Mouse (Mus musculus) monocyte, adult 5-6 weeks (primary cell): ENCODE data around the gene Gm28230. TPM values are rescaled to one million over a fixed set of nuclear protein-coding genes. Genes with fewer than 3 reads are reported as not detected.

Source experiments
- ATAC-seq: fragments of 153-309, 156-312 bp; replicated peaks from 2 replicates; pipeline ENCODE4 v1.8.0; 2017; ENCODE audit warnings: mild to moderate bottlenecking; ENCODE audit not compliant: low TSS enrichment, insufficient number of reproducible peaks, severe bottlenecking, poor library complexity, low FRiP score
- total RNA-seq: library from RNA; stranded (forward); fragments of 200-1000, 200-491, 200-594 nt; gene quantifications from 3 replicates; pipeline ENCODE4 v1.2.3, GENCODE M21; 2017

Gm28230 gene
- total RNA-seq, 1 experiment from 2014 or later, result not detected

DNA sequence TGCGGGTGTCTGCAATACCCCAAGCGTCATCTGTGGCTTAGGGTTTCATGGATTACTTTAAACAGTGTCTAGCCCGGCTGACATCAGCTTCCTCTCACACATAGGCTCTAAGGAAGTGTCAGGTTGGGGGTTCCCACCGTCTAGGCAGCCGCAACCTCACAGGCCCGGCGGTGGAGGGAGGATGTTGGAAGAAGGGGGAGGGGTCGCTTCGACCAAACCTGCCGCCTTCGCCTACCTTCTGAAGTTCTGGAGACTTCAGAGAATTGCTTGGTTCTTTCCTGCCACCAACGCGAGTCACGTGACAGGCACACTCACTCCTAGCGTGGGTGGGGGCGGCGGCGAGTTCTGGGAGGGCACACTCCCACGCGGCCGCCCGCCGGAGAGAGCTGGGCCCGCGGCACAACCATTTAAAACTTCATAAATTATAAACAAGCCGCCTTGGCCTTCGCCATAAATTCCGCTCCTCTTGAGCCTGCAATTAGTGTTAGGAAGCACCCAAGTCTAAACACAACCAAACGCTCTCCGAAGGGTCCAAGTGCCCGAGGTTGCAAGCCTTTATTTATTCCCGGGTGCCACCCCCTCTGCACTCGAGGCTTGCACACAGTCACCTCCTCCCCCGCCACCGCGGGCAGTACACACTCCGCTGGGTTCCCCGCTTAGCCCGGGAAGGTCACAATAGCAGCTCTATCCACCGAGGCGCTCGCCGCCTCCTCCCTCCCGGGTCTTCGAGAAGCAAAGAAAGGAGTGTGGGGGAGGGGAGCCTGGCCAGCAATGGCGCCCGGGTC lies 23.0 kb downstream of the Gm28230 start:
- no peak for ATAC-seq

DNA sequence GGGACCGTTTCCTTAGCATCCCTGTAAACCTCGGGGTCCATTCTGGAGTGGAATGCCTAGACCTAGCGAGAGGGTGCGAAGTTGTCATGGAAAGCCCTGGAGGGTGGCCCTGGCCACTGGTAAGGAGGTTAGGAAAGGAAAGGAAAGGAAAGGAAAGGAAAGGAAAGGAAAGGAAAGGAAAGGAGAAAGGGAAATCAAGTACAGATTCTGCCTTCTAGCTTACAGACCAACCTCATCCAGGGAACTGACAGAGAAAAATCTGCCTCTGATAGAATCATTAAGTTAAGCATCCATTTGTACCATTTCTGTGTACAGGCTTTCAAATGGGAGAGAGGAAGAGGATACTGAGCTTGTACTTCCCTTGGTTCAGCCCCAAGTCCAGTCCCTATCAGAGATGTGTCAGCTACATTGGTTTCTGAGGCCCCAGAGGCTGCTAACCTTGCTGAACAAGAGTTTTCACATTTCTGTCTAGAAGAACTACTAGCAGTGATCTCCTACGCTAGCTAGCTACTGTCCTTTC lies 24.3 kb downstream of the Gm28230 start:
- no peak for ATAC-seq

DNA sequence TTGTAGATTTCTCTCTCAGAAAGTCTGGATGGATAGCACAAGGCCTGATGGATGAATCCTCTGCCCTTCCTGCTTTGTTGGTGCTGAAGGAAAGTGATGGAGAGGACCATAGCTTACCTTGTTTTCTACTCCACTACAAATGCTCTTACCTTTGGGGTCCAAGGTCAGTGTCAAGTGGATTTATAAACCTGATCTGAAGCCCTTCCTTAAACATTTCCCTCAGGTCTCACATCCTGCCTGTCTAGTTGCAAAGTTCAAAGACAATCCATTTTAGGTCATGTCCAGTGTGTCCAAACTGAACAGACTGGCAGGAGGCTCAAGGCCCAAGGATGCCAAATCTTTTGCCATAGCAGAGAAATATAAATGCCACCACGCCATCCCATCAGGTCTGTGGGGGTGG lies 25.3 kb downstream of the Gm28230 start:
- ATAC-seq, result no peak

DNA sequence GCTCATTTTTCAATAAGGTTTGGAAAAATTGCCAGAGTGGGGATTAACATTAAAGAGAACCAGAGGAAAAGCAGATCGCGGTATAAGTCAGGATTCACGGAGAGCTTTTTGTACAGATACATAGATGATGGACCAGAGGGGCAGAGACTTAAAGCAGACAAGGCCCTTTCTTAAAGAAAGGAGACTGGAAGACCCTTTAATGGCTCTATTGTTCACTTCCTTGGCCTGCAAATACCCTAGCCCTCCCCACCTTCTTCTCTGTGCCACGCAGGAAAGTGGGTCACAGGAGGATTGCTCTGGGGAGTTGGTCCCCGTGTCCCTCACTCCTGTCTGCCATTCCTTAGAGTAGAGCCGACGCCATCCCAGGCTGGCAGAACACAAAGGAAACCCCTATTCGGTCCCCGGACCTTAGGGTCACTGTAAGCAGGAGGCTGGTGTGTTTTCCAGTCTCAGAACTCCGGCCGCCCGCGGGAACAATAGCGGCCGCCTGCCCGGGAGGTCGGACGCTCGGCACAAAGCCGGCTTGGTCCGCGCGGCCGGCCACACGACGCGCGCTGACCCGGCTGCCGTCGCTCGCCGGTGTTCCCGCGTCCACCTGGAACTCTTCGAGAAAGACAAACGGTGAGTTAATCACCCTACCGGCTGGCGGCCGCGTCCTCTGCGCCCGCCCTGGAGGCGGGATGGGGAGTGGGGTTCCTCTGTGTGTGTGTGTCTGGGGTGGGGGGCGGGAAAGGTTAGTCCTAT lies 26.1 kb downstream of the Gm28230 start:
- ATAC-seq, result no peak

DNA sequence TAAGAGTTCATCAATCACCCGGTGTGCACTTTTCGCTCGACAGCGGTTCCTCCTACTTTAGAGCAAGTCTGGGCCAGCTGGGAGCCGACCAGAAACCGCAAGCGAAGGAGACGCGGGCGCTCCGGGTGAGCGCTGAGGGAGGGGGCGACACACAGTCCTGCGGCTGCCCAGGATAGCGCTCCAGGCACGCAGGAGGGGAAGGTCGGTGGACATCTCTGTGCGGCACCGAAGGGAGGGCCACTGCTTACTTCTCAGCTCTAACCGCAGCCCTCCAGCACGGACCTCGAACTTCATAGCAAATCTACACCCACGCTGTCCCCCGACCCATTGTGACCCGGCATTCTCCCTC lies 26.6 kb downstream of the Gm28230 start:
- ATAC-seq, result no peak

DNA sequence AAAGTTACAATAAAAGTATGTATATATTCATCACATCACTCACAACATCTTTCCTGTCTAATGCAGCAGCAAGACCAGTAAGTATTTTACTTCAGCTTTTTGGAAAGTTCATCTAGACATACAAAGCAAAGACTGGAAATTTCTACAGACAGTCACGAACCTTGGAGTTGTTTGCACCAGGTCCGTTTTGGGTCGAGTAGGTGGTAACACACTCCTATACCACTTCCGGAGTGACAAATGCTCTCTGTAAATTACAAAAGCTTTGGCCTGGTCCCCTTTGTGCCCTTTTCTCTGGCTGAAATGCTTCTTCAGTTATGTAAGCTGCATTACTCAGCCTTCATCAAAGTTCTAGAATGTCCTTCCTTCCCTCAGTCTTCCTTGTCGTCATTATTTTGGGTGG lies 27.2 kb downstream of the Gm28230 start:
- ATAC-seq, result no peak

DNA sequence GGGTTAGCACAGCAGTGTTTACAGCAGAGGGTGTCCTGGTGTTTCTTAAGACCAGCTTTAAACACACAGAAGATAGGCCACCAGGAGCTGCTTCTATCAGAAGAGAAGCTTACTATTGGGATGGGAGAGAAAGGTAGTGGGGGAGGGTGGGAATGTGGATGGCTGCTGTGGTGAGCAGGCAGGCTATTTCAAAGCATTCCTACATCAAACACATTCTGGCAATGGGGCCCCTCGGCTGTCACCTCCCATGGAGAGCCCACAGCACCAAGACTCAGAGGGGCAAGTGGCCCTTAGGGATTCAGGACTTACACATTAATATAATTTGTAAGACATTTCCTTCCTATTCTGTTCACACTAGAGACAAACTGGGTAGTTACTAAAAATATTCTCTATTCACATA lies 33.6 kb downstream of the Gm28230 start:
- ATAC-seq, result no peak

DNA sequence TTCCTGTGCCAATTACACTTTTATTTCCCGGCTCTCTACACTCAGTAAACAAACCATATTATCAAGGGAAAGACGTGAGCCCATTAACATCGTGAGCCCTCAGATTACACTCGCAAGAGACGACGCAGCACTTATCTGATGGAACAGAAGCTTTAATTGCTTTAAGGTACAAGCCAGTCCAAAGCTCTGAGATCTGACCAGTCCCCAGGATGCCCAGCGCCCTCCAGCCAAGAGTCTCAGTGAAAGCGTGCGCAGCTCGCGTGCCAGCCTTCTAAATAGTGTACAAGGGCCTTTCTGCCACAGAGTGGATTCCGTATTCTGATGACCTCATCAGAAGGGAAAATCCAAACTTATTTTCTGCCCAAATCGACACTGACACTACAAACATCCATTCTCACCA lies 35.4 kb downstream of the Gm28230 start:
- no peak for ATAC-seq

DNA sequence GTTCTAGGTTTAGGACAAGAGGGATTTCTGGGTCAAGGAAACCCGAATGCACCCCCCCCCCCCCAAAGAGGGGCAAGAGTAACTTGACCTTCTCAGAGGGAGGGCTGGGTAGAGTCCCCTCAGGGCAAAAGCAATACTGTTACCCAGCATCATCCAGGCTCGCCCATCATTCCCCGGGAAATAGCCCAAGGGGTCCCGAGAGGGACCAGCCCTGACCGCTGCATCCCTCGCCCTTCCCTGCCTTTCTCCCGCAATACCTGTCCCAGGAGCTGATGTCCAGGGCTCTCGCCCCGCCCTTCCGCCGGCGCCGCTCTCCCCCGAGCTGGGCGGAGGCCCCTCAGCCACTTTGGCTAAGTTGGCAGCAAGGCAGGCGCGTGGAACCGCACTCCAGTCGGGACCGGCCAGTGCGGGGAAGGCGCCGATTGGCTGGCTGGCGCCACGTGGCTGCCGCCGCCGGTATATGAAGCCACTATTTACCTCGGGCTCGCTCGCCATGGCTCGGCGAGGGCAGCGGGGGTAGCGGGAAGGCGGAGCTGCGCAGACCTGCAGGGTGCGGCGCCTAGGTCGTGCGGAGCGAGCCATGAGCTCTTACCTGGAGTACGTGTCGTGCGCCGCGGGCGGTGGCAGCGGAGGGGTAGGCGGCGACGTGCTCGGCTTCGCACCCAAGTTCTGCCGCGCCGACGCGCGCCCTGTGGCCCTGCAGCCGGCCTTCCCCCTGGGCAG lies 36.2 kb downstream of the Gm28230 start, which contains the start of gene Hoxd1:
TSS of gene Hoxd1 (plus strand) at position 459 of the 723 bp plus-strand sequence.
- ATAC-seq, result no peak

DNA sequence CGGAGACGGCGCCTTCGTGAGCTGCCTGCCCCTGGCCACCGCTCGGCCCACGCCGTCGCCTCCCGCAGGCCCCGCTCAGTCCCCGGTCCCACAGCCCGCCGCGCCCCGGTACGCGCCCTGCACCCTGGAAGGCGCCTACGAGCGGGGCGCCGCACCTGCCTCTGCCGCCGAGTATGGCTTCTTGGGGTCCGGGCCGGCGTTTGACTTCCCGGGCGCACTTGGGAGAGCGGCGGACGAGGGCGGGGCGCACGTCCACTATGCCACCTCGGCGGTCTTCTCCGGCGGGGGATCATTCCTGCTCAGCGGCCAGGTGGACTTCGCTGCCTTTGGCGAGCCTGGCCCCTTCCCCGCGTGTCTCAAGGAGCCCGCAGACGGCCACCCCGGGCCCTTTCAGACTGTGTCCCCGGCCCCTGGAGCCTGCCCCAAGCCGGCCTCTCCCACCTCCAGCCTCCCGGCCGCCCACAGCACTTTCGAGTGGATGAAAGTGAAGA lies 36.8 kb downstream of the Gm28230 start:
- no peak for ATAC-seq

DNA sequence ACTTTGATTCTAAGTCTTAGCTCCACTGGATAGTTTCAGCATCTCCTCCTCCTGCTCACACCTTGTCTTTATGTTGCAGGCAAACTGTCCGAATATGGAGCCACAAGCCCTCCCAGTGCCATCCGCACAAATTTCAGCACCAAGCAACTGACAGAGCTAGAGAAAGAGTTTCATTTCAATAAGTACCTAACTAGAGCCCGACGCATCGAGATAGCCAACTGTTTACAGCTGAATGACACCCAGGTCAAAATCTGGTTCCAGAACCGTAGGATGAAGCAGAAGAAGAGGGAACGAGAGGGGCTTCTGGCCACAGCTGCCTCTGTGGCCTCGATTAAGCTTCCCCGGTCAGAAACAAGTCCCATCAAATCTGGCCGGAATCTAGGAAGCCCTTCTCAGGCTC lies 37.4 kb downstream of the Gm28230 start:
- no peak for ATAC-seq

DNA sequence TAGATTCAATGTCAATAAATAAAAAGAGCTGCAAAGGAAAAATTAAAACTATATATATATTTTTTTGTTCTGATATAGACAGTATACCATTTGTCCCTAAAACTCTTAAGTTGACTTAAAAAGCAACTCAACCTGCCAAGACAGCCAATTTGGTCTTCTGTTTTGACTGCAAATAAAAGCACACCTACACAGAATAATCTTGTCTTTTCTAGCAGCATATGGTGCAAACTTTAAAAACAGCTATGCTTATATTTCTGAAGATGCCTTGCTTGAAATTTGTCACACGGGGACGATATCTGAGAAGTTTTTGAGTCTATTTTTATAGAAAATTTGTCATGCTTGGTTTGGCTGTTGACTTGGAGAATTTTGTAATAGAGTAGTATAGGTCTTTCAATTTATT lies 47.8 kb downstream of the Gm28230 start:
- ATAC-seq, result no peak

DNA sequence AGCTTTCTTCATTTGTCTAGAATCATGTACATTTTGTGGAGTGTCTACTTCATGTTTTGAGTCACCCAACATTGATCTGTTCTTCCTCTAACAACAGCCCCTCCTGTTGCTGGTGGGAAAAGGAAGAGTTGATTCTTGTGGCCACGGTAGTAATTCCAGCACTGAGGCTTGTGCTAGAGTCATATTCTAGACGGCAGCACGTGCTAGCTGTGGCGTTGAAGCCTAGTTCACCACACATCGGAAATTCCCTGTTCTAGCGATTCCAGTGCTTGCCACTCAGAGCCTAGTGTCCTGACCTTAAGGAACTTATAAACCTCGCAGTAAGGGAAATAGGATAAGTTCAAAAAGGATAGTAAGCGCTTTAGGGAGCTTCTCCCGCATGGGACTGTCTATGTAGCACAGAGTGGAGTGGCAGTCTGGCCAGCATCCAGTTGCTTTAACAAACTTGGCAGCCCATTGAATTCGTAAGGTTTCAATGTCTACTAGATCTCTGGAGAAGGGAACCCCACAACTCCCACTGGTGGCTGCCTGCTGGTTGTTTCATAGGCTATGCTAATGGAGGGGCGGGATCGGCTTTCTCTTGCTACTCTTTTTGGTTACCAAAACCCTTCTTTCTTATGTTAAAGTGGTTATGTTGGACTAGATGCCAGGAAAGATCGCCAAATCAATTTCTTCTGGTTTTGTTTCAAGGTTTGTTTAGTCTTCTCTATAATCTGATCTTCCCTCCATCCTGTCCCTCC lies 51.2 kb downstream of the Gm28230 start:
- ATAC-seq, result no peak

DNA sequence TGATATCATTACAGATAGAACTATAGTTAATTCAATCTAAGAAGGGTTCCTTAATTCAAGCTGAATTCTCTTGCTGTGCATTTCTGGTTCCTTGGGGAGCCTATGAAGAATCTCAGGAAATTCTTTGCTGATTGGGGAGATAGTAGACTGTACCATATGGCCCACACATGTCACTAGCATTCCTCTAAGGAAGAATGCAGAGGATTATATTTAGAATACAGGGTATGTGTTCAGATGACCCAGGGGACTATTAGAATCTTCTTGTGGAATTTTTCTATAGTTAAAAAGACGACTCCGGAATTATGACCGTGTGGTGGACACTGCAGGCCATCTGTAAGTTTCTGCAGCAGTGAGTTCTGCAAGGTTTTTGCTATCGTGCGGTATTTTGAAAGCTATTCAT lies 54.9 kb downstream of the Gm28230 start:
- ATAC-seq, result no peak

DNA sequence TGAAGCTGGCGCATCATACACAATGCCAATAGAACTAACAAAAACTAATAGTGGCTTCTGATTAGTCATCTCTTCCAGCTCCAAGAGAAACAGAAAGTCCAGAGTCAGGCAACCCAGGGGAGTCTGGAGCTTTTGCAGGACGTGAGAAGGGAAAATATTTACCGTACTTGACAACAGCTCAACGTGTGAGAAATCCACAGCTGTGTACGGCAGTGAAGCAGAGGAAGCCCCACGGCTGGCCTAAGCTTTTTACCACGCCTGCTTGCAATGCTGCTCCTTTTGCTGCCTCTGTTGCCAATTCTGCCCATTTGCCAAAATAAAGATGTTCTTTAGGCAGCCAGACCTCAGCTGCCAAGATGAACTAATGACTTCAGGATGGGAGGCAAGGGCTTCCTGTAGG lies 69.0 kb downstream of the Gm28230 start:
- ATAC-seq, result no peak
